Mouse (Mus musculus): ENCODE results near the gene Ap2a2.

GRCm38 (mm10) chr7:141539556-141540311 is 22.2 kb upstream of the Ap2a2 start, which contains the start of gene Chid1:
- TF ChIP-seq CTCF (IDR thresholded peaks at IDR 0.05; ENCODE audit: low read depth, low read length) (no peak), POLR2A (IDR thresholded peaks at IDR 0.05; ENCODE audit: insufficient read depth, low read length) (peak; percentile 88), EP300 (IDR thresholded peaks at IDR 0.05; ENCODE audit: insufficient read depth, low read depth, low read length) (no peak)

Measured in ES-Bruce4 (cell line).